Mouse (Mus musculus): Measurements from ENCODE around the gene Gstp2.

DNA sequence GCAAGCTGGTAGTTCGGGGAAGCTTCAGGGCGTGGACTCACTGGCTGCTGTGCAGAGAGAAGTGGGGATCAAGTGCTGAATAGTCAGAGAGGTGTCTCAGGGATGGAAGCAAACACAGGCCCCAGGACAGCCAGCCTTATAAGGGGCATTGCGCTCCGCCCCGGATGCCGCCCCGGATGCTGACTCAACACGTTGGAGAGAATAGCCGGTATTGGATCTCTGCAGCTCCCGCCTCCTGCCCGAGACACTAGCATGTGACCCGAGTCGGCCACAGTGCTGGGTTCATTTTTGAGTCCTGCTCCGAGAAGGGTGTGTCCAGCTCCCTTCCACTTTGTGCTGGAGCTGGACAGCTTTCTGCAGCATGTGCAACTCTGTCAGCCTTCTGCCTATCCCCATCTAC, 3.7 kb downstream of the Gstp2 start:
- TF ChIP-seq CTCF (IDR thresholded peaks at IDR 0.05; ENCODE audit: control insufficient read depth, insufficient read depth, low read length) (no peak), POLR2A (IDR thresholded peaks at IDR 0.05; ENCODE audit: borderline replicate concordance, control insufficient read depth, low read depth, low read length) (no peak)
